Mouse (Mus musculus): Measurements from ENCODE around the gene Dmrtc1c2.
"Not testable (repeated sequence)": the region's sequence is repeated elsewhere in the genome, so short reads cannot be mapped to it uniquely, and the experiment has no call there.

The Dmrtc1c2 gene

DNA sequence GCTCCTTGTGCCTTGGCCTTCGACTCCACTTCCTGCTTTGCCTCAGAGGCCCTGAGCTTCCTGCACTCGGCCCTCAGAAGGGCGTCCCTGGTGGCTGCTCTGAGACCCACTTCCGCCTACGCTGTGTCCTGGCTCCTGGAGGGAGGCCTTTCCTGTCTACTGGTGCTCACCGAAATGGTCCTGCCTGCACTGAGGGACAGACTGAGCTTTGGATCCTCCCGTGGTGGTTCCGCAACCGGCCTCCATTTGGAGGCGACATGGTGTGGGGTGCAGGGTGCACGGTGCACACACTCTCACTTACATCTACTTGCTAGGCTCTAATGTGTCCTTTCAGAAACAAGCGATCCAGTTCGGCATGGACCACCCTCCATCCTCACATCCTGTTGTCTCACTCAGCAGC, at the start of gene Dmrtc1c2:
Gene Dmrtc1c2, minus strand, starts transcription at position 101 of the 400 bp plus-strand sequence.
- not testable (repeated sequence) for DNase-seq (ENCODE audit: low read depth, low spot score)

DNA sequence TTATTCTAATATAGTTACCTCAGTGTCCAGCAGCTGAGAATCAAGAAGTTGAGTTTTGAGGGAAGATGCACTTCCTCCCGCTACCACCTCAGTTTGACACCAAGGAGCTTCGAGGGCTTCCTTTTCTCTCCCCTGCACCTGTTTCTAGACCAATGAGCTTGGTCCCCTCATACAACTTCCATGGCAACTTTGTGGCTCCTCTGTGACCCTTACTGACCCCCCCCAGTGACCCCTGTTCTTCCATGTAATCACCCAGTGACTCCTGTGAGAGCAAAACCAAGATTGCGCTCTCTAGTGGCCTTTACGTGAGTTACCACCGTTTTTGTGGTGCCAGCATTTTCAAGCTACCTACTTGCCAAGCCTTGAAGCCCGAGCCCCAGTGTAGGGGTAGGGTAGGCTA, 13.5 kb upstream of the Dmrtc1c2 start, which contains the start of gene 1700031F05Rik:
Gene 1700031F05Rik, minus strand, starts transcription at position 101 of the 400 bp plus-strand sequence.
- no peak for DNase-seq (ENCODE audit: low read depth, low spot score)

DNA sequence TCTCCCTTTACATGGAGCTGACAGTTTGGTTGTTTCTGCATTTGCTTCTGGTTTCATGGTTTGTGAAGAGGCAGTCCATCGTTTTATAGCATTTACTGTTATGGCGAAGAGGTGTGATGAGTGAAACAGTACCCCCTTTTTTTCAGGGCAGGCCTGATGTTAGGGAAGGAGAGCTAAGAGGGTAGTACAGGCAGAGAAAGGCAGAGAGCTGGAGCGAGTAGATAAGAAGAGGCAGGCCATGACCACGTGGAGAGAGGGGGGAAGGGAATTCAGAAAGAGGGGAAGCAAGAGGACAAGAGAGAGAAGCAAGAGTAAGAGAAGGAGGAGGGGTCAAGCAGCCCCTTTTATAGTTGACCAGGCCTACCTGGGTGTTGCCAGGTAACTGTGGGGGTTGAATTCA, 42.1 kb downstream of the Dmrtc1c2 start:
- DNase-seq (ENCODE audit: low read depth, low spot score): no peak

DNA sequence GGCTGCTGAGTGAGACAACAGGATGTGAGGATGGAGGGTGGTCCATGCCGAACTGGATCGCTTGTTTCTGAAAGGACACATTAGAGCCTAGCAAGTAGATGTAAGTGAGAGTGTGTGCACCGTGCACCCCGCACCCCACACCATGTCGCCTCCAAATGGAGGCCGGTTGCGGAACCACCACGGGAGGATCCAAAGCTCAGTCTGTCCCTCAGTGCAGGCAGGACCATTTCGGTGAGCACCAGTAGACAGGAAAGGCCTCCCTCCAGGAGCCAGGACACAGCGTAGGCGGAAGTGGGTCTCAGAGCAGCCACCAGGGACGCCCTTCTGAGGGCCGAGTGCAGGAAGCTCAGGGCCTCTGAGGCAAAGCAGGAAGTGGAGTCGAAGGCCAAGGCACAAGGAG, 51.8 kb downstream of the Dmrtc1c2 start, which contains the start of gene Dmrtc1c1:
Gene Dmrtc1c1, plus strand, starts transcription at position 301 of the 400 bp plus-strand sequence.
- not testable (repeated sequence) for DNase-seq (ENCODE audit: low read depth, low spot score)

Data from c-Kit-negative CD71-positive TER-119-positive erythroid progenitor cells, embryonic 14.5 days (primary cell).